Mouse (Mus musculus) bone marrow, adult 2 months (tissue): ENCODE measurements around the gene Pltp.

Experiments
- CTCF ChIP-seq: fragments of 200-500 bp; IDR thresholded peaks from 2 replicates; pipeline ENCODE4 v1.5.1; 2011; ENCODE audit warnings: low read length, control low read depth; ENCODE audit not compliant: control insufficient read depth, insufficient read depth
- POLR2A ChIP-seq: fragments of 200-500 bp; IDR thresholded peaks from 2 replicates; pipeline ENCODE4 v1.6.1; 2011; ENCODE audit warnings: low read depth, mild to moderate bottlenecking, control low read depth, low read length, borderline replicate concordance; ENCODE audit not compliant: control insufficient read depth

GRCm38 (mm10) chr2:164803921-164804313, 53.6 kb downstream of the Pltp start:
- TF ChIP-seq POLR2A = no peak
- TF ChIP-seq CTCF = no peak
